Mouse (Mus musculus) stomach, embryonic 16.5 days (tissue): Measurements from ENCODE around the gene Spata17. TPM values are rescaled to one million over a fixed set of nuclear protein-coding genes. Genes with fewer than 3 reads are reported as not detected.

ENCODE experiments used
- ATAC-seq: fragments of 200-750 bp; cut with Nextera tagmentation; 2 replicates; pipeline ENCODE4 v1.8.0; 2017; ENCODE audit warnings: moderate number of reproducible peaks, moderate TSS enrichment; ENCODE audit not compliant: insufficient read depth, low FRiP score
- H3K27ac ChIP-seq: fragments of 300-500 bp; sonication (generic); 2 replicates; pipeline ENCODE4 v1.5.1; 2014; ENCODE audit warnings: low read length
- H3K27me3 ChIP-seq: fragments of 300-500 bp; sonication (generic); 2 replicates; pipeline ENCODE4 v1.6.1; 2014; ENCODE audit warnings: low read length, control low read depth, mixed read lengths; ENCODE audit not compliant: control insufficient read depth, insufficient read depth
- H3K36me3 ChIP-seq: fragments of 300-500 bp; sonication (generic); 2 replicates; pipeline ENCODE4 v1.6.1; 2014; ENCODE audit warnings: low read length; ENCODE audit not compliant: control insufficient read depth, insufficient read depth
- H3K4me1 ChIP-seq: fragments of 300-500 bp; sonication (generic); 2 replicates; pipeline ENCODE4 v1.6.1; 2014; ENCODE audit warnings: low read length, control low read depth, mixed read lengths; ENCODE audit not compliant: control insufficient read depth, insufficient read depth
- H3K4me2 ChIP-seq: fragments of 300-500 bp; sonication (generic); 2 replicates; pipeline ENCODE4 v1.6.1; 2014; ENCODE audit warnings: low read depth, low read length, mixed read lengths
- H3K4me3 ChIP-seq: fragments of 300-500 bp; sonication (generic); replicated peaks from 2 replicates; pipeline ENCODE4 v1.5.1; 2014; ENCODE audit warnings: mild to moderate bottlenecking, low read length
- H3K9ac ChIP-seq: fragments of 300-500 bp; sonication (generic); 2 replicates; pipeline ENCODE4 v1.6.1; 2014; ENCODE audit warnings: low read length
- H3K9me3 ChIP-seq: fragments of 300-500 bp; sonication (generic); replicated peaks from 2 replicates; pipeline ENCODE4 v1.6.1; 2016; ENCODE audit warnings: low read length, control low read depth; ENCODE audit not compliant: control insufficient read depth
- WGBS: fragments of 180-500 bp; shearing (Covaris S2); extraction: QIAGEN DNeasy Blood & Tissue Kit; methylation state at CpG from one replicate; pipeline ENCODE4 v1.1.7; 2014; 5-methylcytosine and 5-hydroxymethylcytosine counted together
- polyA plus RNA-seq: library from polyadenylated mRNA; unstranded; fragments of >200 nt; fragmentation: Nextera tagmentation; extraction: Ambion mirVana; gene quantifications from 2 replicates; pipeline ENCODE4 v1.2.1, GENCODE M21; 2015

Gene Spata17
- polyA plus RNA-seq, 1 experiment from 2014 or later: 0.70 TPM

DNA sequence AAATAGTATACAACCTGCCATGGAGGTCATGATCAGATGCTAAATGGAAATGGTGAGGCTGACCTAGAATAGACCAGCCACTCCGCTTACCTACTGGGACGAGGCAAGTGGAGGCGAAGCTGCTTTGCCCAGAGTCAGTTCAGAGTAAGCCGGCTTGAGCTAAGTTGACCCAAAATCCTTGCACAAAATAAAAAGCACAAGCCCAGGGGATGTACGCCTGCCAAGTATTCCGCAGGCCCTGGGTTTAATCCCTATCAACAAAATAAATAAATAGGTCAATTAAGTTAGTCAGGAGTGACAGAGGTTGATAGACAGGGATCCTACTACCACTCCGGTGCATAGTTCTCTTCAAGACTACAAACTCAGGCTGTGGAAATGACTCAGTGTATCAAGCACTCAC, 207.0 kb downstream of the Spata17 start:
- no peak for ATAC-seq
- H3K9ac ChIP-seq: no peak overlapping the region
- H3K27me3 ChIP-seq: no peaks in the 10 kb centered on the region
- no peak overlapping the region for H3K27ac ChIP-seq
- 87% methylated on average over 7 of the region's 7 CpGs for WGBS
- H3K4me1 ChIP-seq: no peaks in the 10 kb centered on the region
- no peak overlapping the region for H3K4me2 ChIP-seq
- no peaks in the 10 kb centered on the region for H3K9me3 ChIP-seq
- H3K36me3 ChIP-seq: no peaks in the 10 kb centered on the region
- H3K4me3 ChIP-seq: no peak overlapping the region

DNA sequence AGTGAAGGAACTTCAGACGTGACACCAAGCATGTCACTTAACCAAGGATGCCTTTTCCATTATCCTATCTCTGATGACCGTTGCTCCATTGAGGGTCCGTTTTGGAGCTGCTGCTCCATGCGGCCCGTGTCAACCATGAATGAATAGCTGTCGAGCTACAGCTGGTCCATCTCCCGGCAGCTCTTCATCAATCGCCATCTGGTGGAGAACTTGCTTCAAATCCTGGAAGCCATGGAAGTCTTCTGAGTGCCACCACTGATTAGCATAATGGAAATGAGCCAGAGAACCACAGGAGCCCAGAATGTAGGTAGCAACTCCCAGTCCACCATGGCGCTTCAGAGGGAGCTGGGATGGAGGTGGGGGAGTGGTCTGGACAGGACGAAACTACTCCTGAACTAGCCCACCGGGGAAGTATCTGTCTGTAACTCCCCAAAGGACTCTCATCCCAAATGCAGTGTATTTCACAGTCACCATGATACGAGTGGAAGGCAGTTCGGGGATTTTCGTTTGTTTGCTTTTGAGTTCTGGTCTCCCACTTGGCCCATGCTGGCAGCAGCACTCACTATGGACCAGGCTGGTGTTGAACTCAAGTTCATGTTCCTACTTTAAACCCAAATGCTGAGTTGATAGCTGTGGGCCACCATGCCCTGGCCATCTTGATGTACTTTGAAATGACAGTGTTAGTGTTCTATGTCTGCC, 208.9 kb downstream of the Spata17 start:
- Histone ChIP-seq H3K4me3 (no peak overlapping the region), H3K4me2 (no peak overlapping the region), H3K36me3 (no peaks in the 10 kb centered on the region), H3K27me3 (no peaks in the 10 kb centered on the region), H3K9ac (no peak overlapping the region), H3K27ac (no peak overlapping the region), H3K4me1 (no peaks in the 10 kb centered on the region), H3K9me3 (no peaks in the 10 kb centered on the region)
- 82% methylated on average over 14 of the region's 14 CpGs for WGBS
- ATAC-seq: no peak

DNA sequence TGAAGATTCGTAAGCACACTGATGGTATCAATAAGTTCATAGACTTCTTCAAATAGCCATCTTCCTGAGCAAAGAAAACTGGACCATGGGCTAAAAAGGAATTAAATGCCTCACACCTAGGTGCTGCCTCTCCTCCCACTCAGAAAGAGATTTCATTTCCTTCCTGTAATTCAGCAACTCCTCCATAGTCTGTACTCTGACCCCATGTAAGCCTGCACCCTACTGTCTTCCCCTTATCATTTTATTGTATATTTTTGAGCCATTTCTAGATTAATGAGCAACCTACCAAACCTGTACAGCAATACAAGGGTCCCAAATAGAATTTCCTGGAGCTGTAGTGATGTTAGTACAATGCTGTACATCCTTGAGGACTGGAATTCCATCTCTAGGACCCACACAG, 211.0 kb downstream of the Spata17 start:
- Histone ChIP-seq H3K9me3 (no peaks in the 10 kb centered on the region; the same call in 1 of the 2 replicates), H3K27ac (no peak overlapping the region), H3K27me3 (no peaks in the 10 kb centered on the region), H3K9ac (no peak overlapping the region), H3K4me2 (no peak overlapping the region), H3K36me3 (no peaks in the 10 kb centered on the region), H3K4me1 (no peaks in the 10 kb centered on the region), H3K4me3 (no peak overlapping the region)
- 89% methylated on average over 1 of the region's 1 CpGs for WGBS
- ATAC-seq: no peak

DNA sequence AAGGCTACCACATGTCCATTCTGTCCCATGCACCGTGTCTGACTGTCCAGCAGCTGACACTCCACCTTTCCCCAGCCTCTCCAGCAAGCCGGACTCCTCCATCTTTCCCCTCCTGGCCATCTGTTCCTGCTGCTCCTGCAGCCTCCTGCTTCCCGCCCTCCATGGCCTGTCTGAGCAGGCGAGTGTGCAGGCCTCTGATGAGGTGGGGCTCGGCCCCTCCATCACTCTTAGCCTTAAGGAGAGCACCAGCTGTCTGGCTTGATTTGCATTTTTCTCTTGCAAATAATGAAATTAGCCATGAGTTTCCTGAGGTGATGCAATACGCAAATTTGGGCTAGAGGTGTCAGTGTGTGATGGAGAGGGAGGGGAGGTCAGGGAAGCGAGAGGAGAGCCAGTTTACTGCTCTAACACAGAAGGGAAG, 211.8 kb downstream of the Spata17 start:
- Histone ChIP-seq H3K27me3 (no peaks in the 10 kb centered on the region), H3K4me1 (no peaks in the 10 kb centered on the region), H3K27ac (no peak overlapping the region), H3K4me2 (no peak overlapping the region), H3K9me3 (no peaks in the 10 kb centered on the region; the same call in 1 of the 2 replicates), H3K36me3 (no peaks in the 10 kb centered on the region), H3K4me3 (no peak overlapping the region), H3K9ac (no peak overlapping the region)
- no peak for ATAC-seq
- WGBS: 62% methylated on average over 7 of the region's 7 CpGs

DNA sequence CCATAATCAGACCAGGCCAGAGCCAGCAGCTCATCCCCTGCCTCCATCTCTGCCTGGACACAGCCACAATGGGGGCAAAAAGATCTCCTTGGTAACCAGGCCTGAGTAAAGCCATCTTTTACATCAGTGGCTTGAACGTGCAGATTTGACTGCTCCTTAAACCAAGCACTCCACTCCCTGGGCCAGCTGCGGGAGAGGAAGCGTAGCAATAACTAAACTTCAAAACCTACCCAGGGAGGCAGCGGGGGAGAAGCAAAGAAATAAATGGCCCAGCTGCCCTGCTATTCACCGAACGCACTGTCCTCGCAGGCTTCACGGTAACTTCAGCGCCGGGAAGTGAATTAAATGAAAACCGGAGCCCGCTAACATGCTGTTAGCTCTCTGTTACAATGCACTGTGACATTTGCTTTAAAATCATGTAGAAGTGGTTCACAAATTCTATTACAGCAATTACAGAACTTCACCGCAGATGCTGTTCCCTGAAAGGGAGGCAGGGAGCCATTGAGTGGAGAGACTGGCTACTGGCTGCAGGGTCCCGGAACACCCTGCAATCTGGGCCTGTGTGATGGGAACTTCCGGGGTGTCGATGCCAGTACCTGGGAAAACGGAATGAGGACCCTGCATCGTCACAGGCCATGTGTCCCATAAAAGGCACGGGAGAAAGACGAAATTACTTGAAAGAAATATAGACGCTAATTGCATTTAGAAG, 217.5 kb downstream of the Spata17 start:
- no peak overlapping the region for H3K4me2 ChIP-seq
- H3K4me1 ChIP-seq: no peaks in the 10 kb centered on the region
- no peaks in the 10 kb centered on the region for H3K27me3 ChIP-seq
- WGBS: 82% methylated on average over 21 of the region's 21 CpGs
- H3K9ac ChIP-seq: no peak overlapping the region
- ATAC-seq: no peak
- no peak overlapping the region for H3K4me3 ChIP-seq
- H3K27ac ChIP-seq: no peak overlapping the region
- no peaks in the 10 kb centered on the region for H3K36me3 ChIP-seq
- peaks cover 2% of the 10 kb centered on the region for H3K9me3 ChIP-seq

Other genes starting within 250 kb of the Spata17 start
- 0.17 TPM in 1 of 2 replicates, not detected in the other for gene D1Pas1, start 248.0 kb downstream of the Spata17 start, polyA plus RNA-seq
- gene Gpatch2, start within 50 bp of the Spata17 start, polyA plus RNA-seq: 18.1 and 19.1 TPM in 2 replicates